ENCODE assay signal across 7 mouse cellular contexts in the genomic region with DNA sequence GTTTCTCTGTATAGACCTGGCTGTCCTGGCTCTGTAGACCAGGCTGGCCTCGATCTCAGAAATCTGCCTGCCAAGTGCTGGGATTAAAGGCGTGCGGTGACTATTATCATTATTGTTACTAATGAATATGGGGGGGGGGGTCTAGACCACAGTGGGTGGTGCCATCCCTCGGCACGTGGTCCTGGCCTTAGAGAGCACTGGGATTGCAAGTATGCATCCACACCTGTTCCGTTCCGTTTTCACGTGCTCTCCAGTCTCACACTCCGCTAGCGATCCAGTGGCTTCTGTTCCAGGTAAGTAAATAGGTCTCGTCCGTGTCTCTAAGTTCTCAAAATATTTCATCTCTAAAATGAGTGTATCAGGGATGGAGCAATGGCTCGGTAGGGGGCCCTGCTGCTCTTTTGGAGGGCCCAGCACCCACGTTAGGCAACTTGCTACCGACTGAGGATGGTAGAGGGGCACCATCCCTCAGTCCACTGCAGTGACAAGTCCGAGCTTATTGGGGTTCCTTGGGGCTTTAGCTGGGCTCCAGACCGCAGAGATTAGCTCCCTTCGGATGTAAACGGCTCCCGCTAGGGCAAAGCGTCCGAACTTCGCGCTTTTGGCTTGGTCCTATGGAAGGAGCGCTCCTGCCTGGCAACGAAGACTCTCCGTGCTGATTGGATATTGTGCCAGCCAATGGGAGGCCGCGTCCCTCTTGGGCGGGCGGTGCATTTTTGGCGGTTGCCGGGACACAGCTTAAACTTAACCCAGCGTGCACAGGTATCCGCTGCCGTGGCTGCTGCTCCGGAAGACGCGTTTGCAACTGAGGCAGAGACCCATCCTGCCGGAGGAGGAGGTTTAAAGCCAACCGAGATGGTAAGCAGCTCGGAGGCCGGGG. TPM values are rescaled to one million over a fixed set of nuclear protein-coding genes. Genes with fewer than 3 reads are reported as not detected.
DNase-seq lines count a peak whose midpoint lies in the region; ATAC-seq lines count a peak whose summit lies in the region.

Gene Mns1, plus strand, starts transcription at position 190 of the 880 bp plus-strand sequence.

- no peaks in the 10 kb centered on the region for H3K4me1 ChIP-seq in embryonic facial prominence, embryonic 11.5 days (ENCODE audit: control insufficient read depth, insufficient read depth, low read length)
- peaks cover 19% of the 10 kb centered on the region for H3K4me1 ChIP-seq in limb, embryonic 10.5 days
- H3K4me1 ChIP-seq in midbrain, embryonic 13.5 days (replicated peaks) = peaks cover 14% of the 10 kb centered on the region

- WGBS in embryonic facial prominence, embryonic 11.5 days = 2% methylated on average over 43 of the region's 43 CpGs
- 3% methylated on average over 43 of the region's 43 CpGs for WGBS in limb, embryonic 10.5 days
- 2% methylated on average over 43 of the region's 43 CpGs for WGBS in midbrain, embryonic 13.5 days

- H3K27me3 ChIP-seq in embryonic facial prominence, embryonic 11.5 days (ENCODE audit: control insufficient read depth, insufficient read depth, low read length) = no peaks in the 10 kb centered on the region
- H3K27me3 ChIP-seq in limb, embryonic 10.5 days (ENCODE audit: low read depth, poor library complexity, severe bottlenecking) = no peaks in the 10 kb centered on the region
- H3K27me3 ChIP-seq in midbrain, embryonic 13.5 days = no peaks in the 10 kb centered on the region

- H3K9me3 ChIP-seq in embryonic facial prominence, embryonic 11.5 days (replicated peaks; ENCODE audit: control insufficient read depth, low read length) = no peaks in the 10 kb centered on the region
- no peaks in the 10 kb centered on the region for H3K9me3 ChIP-seq in limb, embryonic 10.5 days (replicated peaks)
- H3K9me3 ChIP-seq in midbrain, embryonic 13.5 days = no peaks in the 10 kb centered on the region

- H3K9ac ChIP-seq in embryonic facial prominence, embryonic 11.5 days (replicated peaks; ENCODE audit: low read length) = peak within 1 kb of the TSS; percentile 72
- peak within 1 kb of the TSS; percentile 69 for H3K9ac ChIP-seq in midbrain, embryonic 13.5 days (replicated peaks)

- peak within 1 kb of the TSS; percentile 56; the same call in 1 of the 2 replicates for H3K27ac ChIP-seq in embryonic facial prominence, embryonic 11.5 days (replicated peaks; ENCODE audit: low read depth, low read length)
- H3K27ac ChIP-seq in limb, embryonic 10.5 days = peak within 1 kb of the TSS; percentile 90
- H3K27ac ChIP-seq in midbrain, embryonic 13.5 days = 0 out of 2 replicates have a peak within 1 kb of the TSS, but pooled peaks have one; percentile 47

- peak within 1 kb of the TSS; percentile 88 for H3K4me2 ChIP-seq in embryonic facial prominence, embryonic 11.5 days (ENCODE audit: low read depth, low read length)
- peak within 1 kb of the TSS; percentile 83 for H3K4me2 ChIP-seq in midbrain, embryonic 13.5 days (replicated peaks)

- peak within 1 kb of the TSS; percentile 53 for H3K4me3 ChIP-seq in embryonic facial prominence, embryonic 11.5 days (ENCODE audit: low read depth, low read length)
- peak within 1 kb of the TSS; percentile 66 for H3K4me3 ChIP-seq in limb, embryonic 10.5 days
- peak within 1 kb of the TSS; percentile 70 for H3K4me3 ChIP-seq in midbrain, embryonic 13.5 days (replicated peaks)

- no peaks in the 10 kb centered on the region for H3K36me3 ChIP-seq in embryonic facial prominence, embryonic 11.5 days (replicated peaks; ENCODE audit: control insufficient read depth, insufficient read depth, low read depth, low read length)
- H3K36me3 ChIP-seq in limb, embryonic 10.5 days = peaks cover 24% of the 10 kb centered on the region
- no peaks in the 10 kb centered on the region for H3K36me3 ChIP-seq in midbrain, embryonic 13.5 days

- ATAC-seq in embryonic facial prominence, embryonic 11.5 days (replicated peaks; ENCODE audit: insufficient number of reproducible peaks, low FRiP score, low TSS enrichment, low read depth) = peak; percentile 98
- peak; percentile 95 for ATAC-seq in granulocyte monocyte progenitor cell, adult 5-6 weeks (replicated peaks; ENCODE audit: poor library complexity, severe bottlenecking)
- peak; percentile 100 for ATAC-seq in midbrain, embryonic 13.5 days

- DNase-seq in adrenal gland, postnatal 14 days = peak; percentile 96
- DNase-seq in embryonic facial prominence, embryonic 11.5 days (ENCODE audit: low spot score) = peak; percentile 98
- DNase-seq in kidney, adult 11 months = peak; percentile 91
- DNase-seq in limb, embryonic 10.5 days (ENCODE audit: low spot score) = peak; percentile 98
- peak; percentile 87 for DNase-seq in spleen, adult 12 weeks (ENCODE audit: low spot score)

RNA-seq across cellular contexts. Expression of gene Mns1, which starts in this region (rescaled TPM):
- 3.9 and 6.8 TPM in 2 replicates for total RNA-seq in adrenal gland, postnatal 14 days (2021)
- polyA plus RNA-seq in embryonic facial prominence, embryonic 11.5 days (2014; fragmentation: Nextera tagmentation; extraction: Ambion mirVana) = 50.7 and 50.9 TPM in 2 replicates
- 22.2 and 32.6 TPM in 2 replicates for total RNA-seq in granulocyte monocyte progenitor cell, adult 5-6 weeks (2014; fragmentation: Nextera tagmentation)
- 54.5 and 87.7 TPM in 2 replicates for total RNA-seq in granulocyte monocyte progenitor cell, adult 5-6 weeks (2017)
- 51.7 and 54.3 TPM in 2 replicates for polyA plus RNA-seq in limb, embryonic 10.5 days (2016; fragmentation: Nextera tagmentation; extraction: Ambion mirVana)
- polyA plus RNA-seq in midbrain, embryonic 13.5 days (2015; fragmentation: Nextera tagmentation; extraction: Ambion mirVana) = 16.1 and 19.9 TPM in 2 replicates

Comparison
In these comparisons a context has a peak if more than half of its experiments do, and no peak if none do; other contexts are left out.
1. Peak in every context shown above with its lines: DNase-seq, ATAC-seq, H3K4me3 ChIP-seq and H3K27ac ChIP-seq.